ENCODE assay signal across 35 mouse cellular contexts in the genomic region with DNA sequence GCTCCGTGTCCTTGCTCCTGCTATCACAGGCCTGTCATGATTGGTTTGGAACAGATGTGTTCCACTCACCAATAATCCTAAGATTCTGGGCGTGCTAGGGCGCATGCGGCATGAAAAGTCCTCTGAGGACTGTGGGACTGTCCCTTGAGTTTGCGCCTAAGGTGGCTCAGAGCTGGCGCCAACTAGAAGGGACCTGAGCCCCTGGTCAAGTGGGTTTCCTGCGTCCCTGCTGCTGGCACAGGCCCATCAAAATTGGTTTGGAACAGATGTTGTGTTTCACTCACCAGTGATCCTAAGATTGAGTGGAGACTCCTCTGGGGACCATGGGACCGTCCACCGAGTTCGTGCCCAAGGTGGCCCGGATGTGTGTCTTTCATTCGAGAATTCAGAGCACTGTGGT. TPM values are rescaled to one million over a fixed set of nuclear protein-coding genes. Genes with fewer than 3 reads are reported as not detected.
"Had no signal": no experiment of that assay in that cellular context is flagged by ENCODE, and none has a peak within 500 bp of the region (broad histone marks: within the 10 kb centered on the region; RNA-seq: fewer than 3 reads in every experiment).

No protein-coding gene starts in this region.

- H3K4me1 ChIP-seq: embryonic facial prominence, embryonic 10.5 days; embryonic facial prominence, embryonic 12.5 days; embryonic facial prominence, embryonic 13.5 days; embryonic facial prominence, embryonic 15.5 days; forebrain, embryonic 10.5 days; forebrain, embryonic 12.5 days; forebrain, embryonic 13.5 days; forebrain, embryonic 15.5 days; heart, embryonic 10.5 days had no signal

- H3K4me2 ChIP-seq: embryonic facial prominence, embryonic 12.5 days; embryonic facial prominence, embryonic 13.5 days; embryonic facial prominence, embryonic 15.5 days; forebrain, embryonic 12.5 days; forebrain, embryonic 13.5 days; forebrain, embryonic 15.5 days; heart, embryonic 11.5 days had no signal

- H3K9ac ChIP-seq: embryonic facial prominence, embryonic 12.5 days; embryonic facial prominence, embryonic 13.5 days; embryonic facial prominence, embryonic 15.5 days; forebrain, embryonic 12.5 days; forebrain, embryonic 13.5 days; forebrain, embryonic 15.5 days; forebrain, postnatal 0 days had no signal

- H3K9me3 ChIP-seq: embryonic facial prominence, embryonic 10.5 days; embryonic facial prominence, embryonic 12.5 days; embryonic facial prominence, embryonic 13.5 days; embryonic facial prominence, embryonic 15.5 days; forebrain, embryonic 10.5 days; forebrain, embryonic 12.5 days; forebrain, embryonic 13.5 days; forebrain, embryonic 15.5 days; heart, embryonic 10.5 days had no signal

- H3K4me3 ChIP-seq: embryonic facial prominence, embryonic 10.5 days; embryonic facial prominence, embryonic 12.5 days; embryonic facial prominence, embryonic 13.5 days; embryonic facial prominence, embryonic 15.5 days; erythroblast, embryonic 14.5 days; forebrain, embryonic 10.5 days; forebrain, embryonic 12.5 days; forebrain, embryonic 13.5 days; forebrain, embryonic 15.5 days; gastrocnemius, adult 2 months; heart, embryonic 10.5 days had no signal

- H3K27ac ChIP-seq: embryonic facial prominence, embryonic 10.5 days; embryonic facial prominence, embryonic 12.5 days; embryonic facial prominence, embryonic 13.5 days; embryonic facial prominence, embryonic 15.5 days; forebrain, embryonic 10.5 days; forebrain, embryonic 12.5 days; forebrain, embryonic 13.5 days; forebrain, embryonic 15.5 days; gastrocnemius, adult 2 months; heart, embryonic 10.5 days had no signal

- H3K36me3 ChIP-seq: embryonic facial prominence, embryonic 10.5 days; embryonic facial prominence, embryonic 12.5 days; embryonic facial prominence, embryonic 13.5 days; embryonic facial prominence, embryonic 15.5 days; forebrain, embryonic 10.5 days; forebrain, embryonic 12.5 days; forebrain, embryonic 15.5 days; heart, embryonic 10.5 days had no signal

- DNase-seq: cerebellum, adult 9-11 months; cerebellum, postnatal 10 days; cerebellum, postnatal 14 days; cerebellum, postnatal 25 days; cerebellum, postnatal 36 days; embryo, embryonic 11 days; forebrain, postnatal 0 days; gastrocnemius, adult 2 months; gastrocnemius, postnatal 10 days; gastrocnemius, postnatal 14 days; gastrocnemius, postnatal 25 days; gastrocnemius, postnatal 36 days; heart, adult 18-20 months had no signal

- H3K27me3 ChIP-seq: embryonic facial prominence, embryonic 12.5 days; embryonic facial prominence, embryonic 13.5 days; embryonic facial prominence, embryonic 15.5 days; forebrain, embryonic 12.5 days; forebrain, embryonic 13.5 days; forebrain, embryonic 15.5 days had no signal

RNA-seq across cellular contexts. Expression of gene Mmp13, which starts 17.6 kb away (rescaled TPM):
- total RNA-seq: common myeloid progenitor, adult 5-6 weeks; gastrocnemius, adult 18-20 months; gastrocnemius, adult 2 months; gastrocnemius, adult 8-10 months; gastrocnemius, postnatal 14 days; gastrocnemius, postnatal 25 days; gastrocnemius, postnatal 36 days; granulocyte monocyte progenitor cell, adult 5-6 weeks had no signal
- polyA plus RNA-seq: embryonic facial prominence, embryonic 10.5 days; embryonic facial prominence, embryonic 11.5 days; embryonic facial prominence, embryonic 12.5 days; erythroblast, embryonic 14.5 days; forebrain, embryonic 10.5 days; forebrain, embryonic 11.5 days; forebrain, embryonic 12.5 days; forebrain, embryonic 13.5 days; forebrain, embryonic 14.5 days; forebrain, embryonic 15.5 days; forebrain, embryonic 16.5 days; heart, embryonic 10.5 days; heart, embryonic 11.5 days had no signal

RNA-seq across cellular contexts. Expression of gene Mmp12, which starts 54.3 kb away (rescaled TPM):
- total RNA-seq: common myeloid progenitor, adult 5-6 weeks; gastrocnemius, adult 18-20 months; gastrocnemius, adult 2 months; gastrocnemius, adult 8-10 months; gastrocnemius, postnatal 10 days; gastrocnemius, postnatal 14 days; gastrocnemius, postnatal 25 days; gastrocnemius, postnatal 36 days; gastrocnemius, postnatal 4 days; granulocyte monocyte progenitor cell, adult 5-6 weeks had no signal
- polyA plus RNA-seq: cortical plate, adult 2 months; embryonic facial prominence, embryonic 10.5 days; embryonic facial prominence, embryonic 11.5 days; embryonic facial prominence, embryonic 12.5 days; embryonic facial prominence, embryonic 13.5 days; erythroblast, embryonic 14.5 days; forebrain, embryonic 10.5 days; forebrain, embryonic 11.5 days; forebrain, embryonic 12.5 days; forebrain, embryonic 13.5 days; forebrain, embryonic 14.5 days; forebrain, embryonic 15.5 days; forebrain, embryonic 16.5 days; forebrain, postnatal 0 days; frontal cortex, adult 2 months; heart, embryonic 10.5 days; heart, embryonic 11.5 days had no signal
